In genomic region chr2:156676885-156677284, GRCm38 (mm10) we compare ENCODE assay signal across 8 mouse cellular contexts.
DNase-seq lines count a peak whose midpoint lies in the region; ATAC-seq and TF ChIP-seq lines count a peak whose summit lies in the region.

No protein-coding gene starts in this region.

- H3K9me3 ChIP-seq in heart, postnatal 0 days (replicated peaks; ENCODE audit: control insufficient read depth, low read length), result no peaks in the 10 kb centered on the region
- no peaks in the 10 kb centered on the region for H3K9me3 ChIP-seq in heart, embryonic 10.5 days
- no peaks in the 10 kb centered on the region for H3K9me3 ChIP-seq in neural tube, embryonic 15.5 days (replicated peaks)

- H3K27ac ChIP-seq in heart, postnatal 0 days (ENCODE audit: low read depth), result no peak overlapping the region
- H3K27ac ChIP-seq in heart, embryonic 10.5 days, result no peak overlapping the region
- no peak overlapping the region for H3K27ac ChIP-seq in neural tube, embryonic 15.5 days (replicated peaks)

- H3K4me1 ChIP-seq in heart, postnatal 0 days (ENCODE audit: control insufficient read depth, insufficient read depth), result no peaks in the 10 kb centered on the region
- H3K4me1 ChIP-seq in heart, embryonic 10.5 days, result peaks cover 19% of the 10 kb centered on the region
- H3K4me1 ChIP-seq in neural tube, embryonic 15.5 days, result peaks cover 6% of the 10 kb centered on the region

- no peak for DNase-seq in heart, postnatal 0 days (ENCODE audit: low spot score)
- no peak for DNase-seq in heart, embryonic 10.5 days (ENCODE audit: low spot score)
- peak; percentile 25 for DNase-seq in neural tube, embryonic 10.5 days (ENCODE audit: extremely low spot score, low spot score)
- peak; percentile 63 for DNase-seq in embryo, embryonic 10.5 days (ENCODE audit: low spot score)
- DNase-seq in mesoderm, embryonic 11.5 days (ENCODE audit: low read depth, low spot score), result peak; percentile 62
- no peak for DNase-seq in right cerebral cortex, postnatal 14 days
- no peak for DNase-seq in layer of hippocampus, postnatal 14 days (ENCODE audit: low spot score in 2 of 2)

- 0 out of 2 replicates have a peak, but pooled peaks cover 5% of the 10 kb centered on the region for H3K27me3 ChIP-seq in heart, postnatal 0 days (ENCODE audit: control insufficient read depth, insufficient read depth, low read length)
- peaks cover 14% of the 10 kb centered on the region; the same call in 1 of the 2 replicates for H3K27me3 ChIP-seq in heart, embryonic 10.5 days (ENCODE audit: insufficient read depth, poor library complexity, severe bottlenecking)
- no peaks in the 10 kb centered on the region for H3K27me3 ChIP-seq in neural tube, embryonic 15.5 days (replicated peaks)

- H3K36me3 ChIP-seq in heart, postnatal 0 days (replicated peaks; ENCODE audit: control insufficient read depth, insufficient read depth, low read length), result no peaks in the 10 kb centered on the region
- H3K36me3 ChIP-seq in heart, embryonic 10.5 days, result no peaks in the 10 kb centered on the region
- no peaks in the 10 kb centered on the region for H3K36me3 ChIP-seq in neural tube, embryonic 15.5 days

- no peak overlapping the region for H3K4me3 ChIP-seq in heart, postnatal 0 days (ENCODE audit: low read depth, low read length)
- H3K4me3 ChIP-seq in heart, embryonic 10.5 days, result no peak overlapping the region
- no peak overlapping the region for H3K4me3 ChIP-seq in neural tube, embryonic 15.5 days (replicated peaks)

- ATAC-seq in heart, postnatal 0 days (ENCODE audit: insufficient read depth, low read depth), result 0 out of 2 replicates have a peak, but pooled peaks have one; percentile 31
- no peak for ATAC-seq in neural tube, embryonic 15.5 days (ENCODE audit: low FRiP score)

- no peak overlapping the region for H3K9ac ChIP-seq in heart, postnatal 0 days (replicated peaks; ENCODE audit: low read depth, low read length)
- no peak overlapping the region for H3K9ac ChIP-seq in neural tube, embryonic 15.5 days (replicated peaks)

- H3K4me2 ChIP-seq in heart, postnatal 0 days (ENCODE audit: low read depth, low read length), result no peak overlapping the region
- no peak overlapping the region for H3K4me2 ChIP-seq in neural tube, embryonic 15.5 days

- 5% methylated on average over 6 of the region's 6 CpGs for WGBS in heart, postnatal 0 days
- whole genome bisulfite sequencing in heart, embryonic 10.5 days, result 12% methylated on average over 6 of the region's 6 CpGs
- 23% methylated on average over 6 of the region's 6 CpGs for WGBS in neural tube, embryonic 15.5 days

- TF ChIP-seq CTCF in heart, postnatal 0 days (IDR thresholded peaks at IDR 0.05; ENCODE audit: low read depth), result no peak

- TF ChIP-seq EP300 in heart, postnatal 0 days (IDR thresholded peaks at IDR 0.05; ENCODE audit: low read depth), result no peak

Comparison
In these comparisons a context has a peak if more than half of its experiments do, and no peak if none do; other contexts are left out.
1. DNase-seq: peak in neural tube, embryonic 10.5 days (single experiment), embryo, embryonic 10.5 days (single experiment) and mesoderm, embryonic 11.5 days (single experiment); none in heart, postnatal 0 days (single experiment), heart, embryonic 10.5 days (single experiment), right cerebral cortex, postnatal 14 days (single experiment) and layer of hippocampus, postnatal 14 days (0 of 2).